Mouse (Mus musculus): ENCODE data around the gene Riox2. TPM values are rescaled to one million over a fixed set of nuclear protein-coding genes. Genes with fewer than 3 reads are reported as not detected.
"Not testable (repeated sequence)": the region's sequence is repeated elsewhere in the genome, so short reads cannot be mapped to it uniquely, and the experiment has no call there.

Gene Riox2
- polyA plus RNA-seq (2015; fragmentation: Nextera tagmentation; extraction: Ambion mirVana) = 13.3 and 13.7 TPM in 2 replicates

GRCm38 (mm10) chr16:59471637-59472278 lies at the start of gene Riox2:
Gene Riox2 (plus strand): TSS chr16:59471775.
- H3K27ac ChIP-seq = no peak within 1 kb of the TSS
- peak; percentile 94 for ATAC-seq (ENCODE audit: low FRiP score)

GRCm38 (mm10) chr16:59427960-59428359 lies 43.6 kb upstream of the Riox2 start:
- Histone ChIP-seq H3K4me2 (no peak overlapping the region), H3K4me1 (replicated peaks) (no peaks in the 10 kb centered on the region), H3K9me3 (no peaks in the 10 kb centered on the region), H3K36me3 (no peaks in the 10 kb centered on the region), H3K9ac (no peak overlapping the region), H3K4me3 (no peak overlapping the region), H3K27me3 (no peaks in the 10 kb centered on the region), H3K27ac (no peak overlapping the region)
- no peak for ATAC-seq (ENCODE audit: low FRiP score)
- WGBS = 60% methylated on average over 7 of the region's 7 CpGs

More at GRCm38 (mm10) chr16:59471637-59472278, at the start of gene Riox2:
- peak within 1 kb of the TSS; percentile 67 for H3K4me3 ChIP-seq
- no peaks in the 10 kb centered on the region for H3K9me3 ChIP-seq
- peak within 1 kb of the TSS; percentile 82 for H3K4me2 ChIP-seq
- no peaks in the 10 kb centered on the region for H3K27me3 ChIP-seq
- WGBS = 3% methylated on average over 54 of the region's 56 CpGs
- H3K9ac ChIP-seq = peak within 1 kb of the TSS; percentile 72
- no peaks in the 10 kb centered on the region for H3K36me3 ChIP-seq
- peaks cover 3% of the 10 kb centered on the region; the same call in 1 of the 2 replicates for H3K4me1 ChIP-seq (replicated peaks)

- Histone ChIP-seq H3K27me3 (no peaks in the 10 kb centered on the region), H3K36me3 (no peaks in the 10 kb centered on the region), H3K4me2 (no peak overlapping the region), H3K9me3 (no peaks in the 10 kb centered on the region), H3K4me3 (no peak overlapping the region), H3K9ac (no peak overlapping the region), H3K4me1 (replicated peaks) (no peaks in the 10 kb centered on the region), H3K27ac (no peak overlapping the region)
- no peak for ATAC-seq (ENCODE audit: low FRiP score)
- 70% methylated on average over 11 of the region's 11 CpGs for WGBS
Measured at GRCm38 (mm10) chr16:59433181-59433580, 38.4 kb upstream of the Riox2 start.

- no peaks in the 10 kb centered on the region for H3K9me3 ChIP-seq
- no peak overlapping the region for H3K4me2 ChIP-seq
- no peak for ATAC-seq (ENCODE audit: low FRiP score)
- 68% methylated on average over 7 of the region's 7 CpGs for WGBS
- H3K4me1 ChIP-seq (replicated peaks) = no peaks in the 10 kb centered on the region
- no peak overlapping the region for H3K27ac ChIP-seq
- H3K9ac ChIP-seq = no peak overlapping the region
- no peak overlapping the region for H3K4me3 ChIP-seq
- H3K36me3 ChIP-seq = no peaks in the 10 kb centered on the region
- no peaks in the 10 kb centered on the region for H3K27me3 ChIP-seq
Measured at GRCm38 (mm10) chr16:59444880-59445559, 26.6 kb upstream of the Riox2 start.

- H3K4me2 ChIP-seq = no peak overlapping the region
Measured at GRCm38 (mm10) chr16:59448181-59448580, 23.4 kb upstream of the Riox2 start.

GRCm38 (mm10) chr16:59449092-59449491 lies 22.5 kb upstream of the Riox2 start:
- no peak for ATAC-seq (ENCODE audit: low FRiP score)
- Histone ChIP-seq H3K9me3 (no peaks in the 10 kb centered on the region), H3K27me3 (no peaks in the 10 kb centered on the region), H3K9ac (no peak overlapping the region), H3K4me2 (no peak overlapping the region), H3K36me3 (no peaks in the 10 kb centered on the region), H3K27ac (no peak overlapping the region), H3K4me1 (replicated peaks) (no peaks in the 10 kb centered on the region), H3K4me3 (no peak overlapping the region)

More at GRCm38 (mm10) chr16:59448181-59448580, 23.4 kb upstream of the Riox2 start:
- WGBS = 82% methylated on average over 1 of the region's 1 CpGs
- no peaks in the 10 kb centered on the region for H3K9me3 ChIP-seq
- no peaks in the 10 kb centered on the region for H3K36me3 ChIP-seq
- no peak for ATAC-seq (ENCODE audit: low FRiP score)
- H3K4me3 ChIP-seq = no peak overlapping the region
- H3K27me3 ChIP-seq = no peaks in the 10 kb centered on the region
- H3K27ac ChIP-seq = no peak overlapping the region
- no peak overlapping the region for H3K9ac ChIP-seq
- no peaks in the 10 kb centered on the region for H3K4me1 ChIP-seq (replicated peaks)

GRCm38 (mm10) chr16:59451813-59452212 lies 19.8 kb upstream of the Riox2 start:
- no peaks in the 10 kb centered on the region for H3K4me1 ChIP-seq (replicated peaks)
- no peak for ATAC-seq (ENCODE audit: low FRiP score)
- no peak overlapping the region for H3K9ac ChIP-seq
- no peaks in the 10 kb centered on the region for H3K27me3 ChIP-seq
- no peak overlapping the region for H3K4me3 ChIP-seq
- WGBS = 91% methylated on average over 5 of the region's 5 CpGs
- no peak overlapping the region for H3K27ac ChIP-seq
- no peak overlapping the region for H3K4me2 ChIP-seq
- H3K9me3 ChIP-seq = no peaks in the 10 kb centered on the region
- no peaks in the 10 kb centered on the region for H3K36me3 ChIP-seq

GRCm38 (mm10) chr16:59459259-59459861 lies 12.2 kb upstream of the Riox2 start:
- 0 out of 2 replicates have a peak, but pooled peaks have one; percentile 24 for ATAC-seq (ENCODE audit: low FRiP score)
- not testable (repeated sequence) for H3K9ac ChIP-seq; H3K36me3 ChIP-seq; H3K4me1 ChIP-seq (replicated peaks); H3K4me3 ChIP-seq; H3K27ac ChIP-seq; H3K4me2 ChIP-seq; H3K9me3 ChIP-seq; H3K27me3 ChIP-seq
- 80% methylated on average over 5 of the region's 5 CpGs for WGBS

- Histone ChIP-seq H3K4me1 (replicated peaks) (no peaks in the 10 kb centered on the region), H3K27me3 (no peaks in the 10 kb centered on the region), H3K27ac (no peak overlapping the region), H3K36me3 (no peaks in the 10 kb centered on the region), H3K9me3 (no peaks in the 10 kb centered on the region), H3K4me2 (no peak overlapping the region), H3K9ac (no peak overlapping the region), H3K4me3 (no peak overlapping the region)
- no peak for ATAC-seq (ENCODE audit: low FRiP score)
- WGBS = 67% methylated on average over 4 of the region's 4 CpGs
Measured at GRCm38 (mm10) chr16:59463567-59463966, 8.0 kb upstream of the Riox2 start.

- Histone ChIP-seq H3K9ac (no peak overlapping the region), H3K36me3 (no peaks in the 10 kb centered on the region), H3K27me3 (no peaks in the 10 kb centered on the region), H3K4me2 (no peak overlapping the region), H3K27ac (no peak overlapping the region), H3K9me3 (no peaks in the 10 kb centered on the region), H3K4me1 (replicated peaks) (no peaks in the 10 kb centered on the region), H3K4me3 (no peak overlapping the region)
- ATAC-seq (ENCODE audit: low FRiP score) = no peak
- 82% methylated on average over 6 of the region's 6 CpGs for WGBS
Measured at GRCm38 (mm10) chr16:59463973-59464372, 7.6 kb upstream of the Riox2 start.

- H3K4me3 ChIP-seq = no peak overlapping the region
- no peak overlapping the region for H3K27ac ChIP-seq
- no peaks in the 10 kb centered on the region for H3K9me3 ChIP-seq
- peaks cover 3% of the 10 kb centered on the region; the same call in 1 of the 2 replicates for H3K4me1 ChIP-seq (replicated peaks)
- H3K27me3 ChIP-seq = no peaks in the 10 kb centered on the region
- ATAC-seq (ENCODE audit: low FRiP score) = no peak
- no peak overlapping the region for H3K9ac ChIP-seq
- H3K4me2 ChIP-seq = no peak overlapping the region
- H3K36me3 ChIP-seq = no peaks in the 10 kb centered on the region
- 94% methylated on average over 1 of the region's 1 CpGs for WGBS
Measured at GRCm38 (mm10) chr16:59469846-59470245, 1.7 kb upstream of the Riox2 start.

GRCm38 (mm10) chr16:59472546-59472945 lies 971 bp downstream of the Riox2 start:
- H3K9ac ChIP-seq = no peak overlapping the region
- H3K4me2 ChIP-seq = peak overlapping the region; percentile 82
- no peak overlapping the region for H3K27ac ChIP-seq
- H3K27me3 ChIP-seq = no peaks in the 10 kb centered on the region
- peak overlapping the region; percentile 67 for H3K4me3 ChIP-seq
- no peaks in the 10 kb centered on the region for H3K36me3 ChIP-seq
- no peaks in the 10 kb centered on the region for H3K9me3 ChIP-seq
- WGBS = 50% methylated on average over 6 of the region's 6 CpGs
- H3K4me1 ChIP-seq (replicated peaks) = peaks cover 3% of the 10 kb centered on the region; the same call in 1 of the 2 replicates
- 0 out of 2 replicates have a peak, but pooled peaks have one; percentile 40 for ATAC-seq (ENCODE audit: low FRiP score)
